Mouse (Mus musculus): Measurements from ENCODE around the gene Ccs. TPM values are rescaled to one million over a fixed set of nuclear protein-coding genes. Genes with fewer than 3 reads are reported as not detected.

The Ccs gene
- total RNA-seq, 2 experiments from 2014 or later: 112 to 121 TPM

Other genes starting within 250 kb of the Ccs start
- 1 to 10 TPM; 5.5 to 6.9 TPM for gene Lrfn4, start 223.7 kb downstream of the Ccs start, total RNA-seq (2021)
- gene Rce1, start 213.7 kb downstream of the Ccs start, total RNA-seq (2021): 10 to 100 TPM; 36.2 to 38.3 TPM
- under 1 TPM in 1 of 2 experiments, not detected in 1; 0.13 TPM for gene Gm960, start 140.7 kb downstream of the Ccs start, total RNA-seq (2021)
- gene Sptbn2, start 128.2 kb downstream of the Ccs start, total RNA-seq (2021): under 1 TPM; 0.49 to 0.53 TPM
- 10 to 100 TPM; 16.4 to 17.1 TPM for gene Rbm4b, start 82.8 kb downstream of the Ccs start, total RNA-seq (2021)
- 10 to 100 TPM; 57.6 to 68.1 TPM for gene Rbm4, start 45.4 kb downstream of the Ccs start, total RNA-seq (2021)
- gene Gm21992, start 27.7 kb downstream of the Ccs start, total RNA-seq (2021): 10 to 100 TPM; 24.5 to 25.1 TPM
- 10 to 100 TPM; 48.7 to 60.3 TPM for gene Rbm14, start 27.7 kb downstream of the Ccs start, total RNA-seq (2021)
- under 1 TPM in 1 of 2 experiments, not detected in 1; 0.20 TPM for gene Ccdc87, start within 50 bp of the Ccs start, total RNA-seq (2021)
- 100 to 1,000 TPM; 332 to 462 TPM for gene Ctsf, start 15.8 kb upstream of the Ccs start, total RNA-seq (2021)
- under 1 TPM; 0.53 to 0.66 TPM for gene Actn3, start 38.6 kb upstream of the Ccs start, total RNA-seq (2021)
- 10 to 100 TPM; 21.3 to 21.9 TPM for gene Zdhhc24, start 39.3 kb upstream of the Ccs start, total RNA-seq (2021)
- gene Bbs1, start 67.3 kb upstream of the Ccs start, total RNA-seq (2021): 1 to 10 TPM; 9.1 to 9.2 TPM
- 100 to 1,000 TPM in 1 of 2 experiments, 10 to 100 TPM in 1; 86.1 to 110 TPM for gene Dpp3, start 89.0 kb upstream of the Ccs start, total RNA-seq (2021)
- 1 to 10 TPM; 7.7 to 8.2 TPM for gene Peli3, start 103.8 kb upstream of the Ccs start, total RNA-seq (2021)
- gene Mrpl11, start 122.8 kb upstream of the Ccs start, total RNA-seq (2021): 10 to 100 TPM; 56.7 to 59.1 TPM
- under 1 TPM; 0.20 to 0.40 TPM for gene Npas4, start 151.0 kb upstream of the Ccs start, total RNA-seq (2021)
- 1 to 10 TPM; 4.5 to 5.3 TPM for gene Slc29a2, start 184.5 kb upstream of the Ccs start, total RNA-seq (2021)
- gene B4gat1, start 199.5 kb upstream of the Ccs start, total RNA-seq (2021): 10 to 100 TPM; 27.8 to 43.5 TPM
- gene AC124502.3, start 199.6 kb upstream of the Ccs start, total RNA-seq (2021): 1 to 10 TPM in 1 of 2 experiments, under 1 TPM in 1; 0.99 to 2.3 TPM
- 10 to 100 TPM; 26.7 to 29.9 TPM for gene Brms1, start 202.0 kb upstream of the Ccs start, total RNA-seq (2021)
- 1 to 10 TPM; 3.5 to 3.6 TPM for gene Rin1, start 211.1 kb upstream of the Ccs start, total RNA-seq (2021)
- 10 to 100 TPM; 13.7 to 21.2 TPM for gene Cd248, start 228.7 kb upstream of the Ccs start, total RNA-seq (2021)
- 1 to 10 TPM; 1.7 TPM for gene Tmem151a, start 246.2 kb upstream of the Ccs start, total RNA-seq (2021)
- 10 to 100 TPM; 70.6 to 73.8 TPM for gene Yif1a, start 249.2 kb upstream of the Ccs start, total RNA-seq (2021)